Mouse (Mus musculus) liver, embryonic 14.5 days (tissue): Measurements from ENCODE around the gene Nudt8. TPM values are rescaled to one million over a fixed set of nuclear protein-coding genes. Genes with fewer than 3 reads are reported as not detected.

Experiments
- ATAC-seq: fragments of 200-750 bp; cut with Nextera tagmentation; 2 replicates; pipeline ENCODE4 v1.8.0; 2017; ENCODE audit warnings: moderate number of reproducible peaks, mild to moderate bottlenecking, moderate library complexity; ENCODE audit not compliant: insufficient read depth
- DNase-seq, 3 experiments: peaks; one replicate each; pipeline ENCODE4 v3.0.0-alpha.2; 2012 to 2013; ENCODE audit warnings: low read depth in 3 of 3, low spot score in 3 of 3
- H3K27ac ChIP-seq: fragments of 300-500 bp; sonication (generic); 2 replicates; pipeline ENCODE4 v1.5.1; 2014; ENCODE audit warnings: moderate library complexity, mild to moderate bottlenecking, control low read depth, inconsistent platforms
- H3K27me3 ChIP-seq: fragments of 300-500 bp; sonication (generic); 2 replicates; pipeline ENCODE4 v1.6.1; 2014; ENCODE audit warnings: mild to moderate bottlenecking, low read length, moderate library complexity; ENCODE audit not compliant: control insufficient read depth, insufficient read depth
- H3K36me3 ChIP-seq: fragments of 300-500 bp; sonication (generic); replicated peaks from 2 replicates; pipeline ENCODE4 v1.6.1; 2014; ENCODE audit warnings: low read depth; ENCODE audit not compliant: control insufficient read depth, insufficient read depth
- H3K4me1 ChIP-seq, 2 experiments: fragments of 200-500 bp in 1 of 2; fragments of 300-500 bp in 1 of 2; sonication (generic) in 1 of 2; replicated peaks; 2 replicates each; pipeline ENCODE4 v1.6.1; 2012 to 2014; ENCODE audit warnings: antibody characterized with exemption in 1 of 2, inconsistent platforms in 1 of 2, low read length in 1 of 2; ENCODE audit not compliant: control insufficient read depth in 2 of 2, insufficient read depth in 2 of 2
- H3K4me2 ChIP-seq: fragments of 300-500 bp; sonication (generic); 2 replicates; pipeline ENCODE4 v1.6.1; 2014; ENCODE audit warnings: low read depth, mild to moderate bottlenecking, control low read depth, moderate library complexity
- H3K4me3 ChIP-seq, 2 experiments: fragments of 200-500 bp in 1 of 2; fragments of 300-500 bp in 1 of 2; sonication (generic) in 1 of 2; 2 replicates each; pipeline ENCODE4 v1.5.1; 2012 to 2014; ENCODE audit warnings: low read depth in 2 of 2, low read length in 2 of 2, mild to moderate bottlenecking in 2 of 2, control low read depth in 1 of 2, inconsistent platforms in 1 of 2, moderate library complexity in 1 of 2; ENCODE audit not compliant: insufficient read depth in 1 of 2
- H3K9ac ChIP-seq: fragments of 300-500 bp; sonication (generic); replicated peaks from 2 replicates; pipeline ENCODE4 v1.6.1; 2014; ENCODE audit warnings: mild to moderate bottlenecking, control low read depth, moderate library complexity
- H3K9me3 ChIP-seq: fragments of 300-500 bp; sonication (generic); 2 replicates; pipeline ENCODE4 v1.6.1; 2016; ENCODE audit warnings: low read length, mixed read lengths; ENCODE audit not compliant: control insufficient read depth
- CTCF ChIP-seq: IDR thresholded peaks from 2 replicates; pipeline ENCODE4 v1.5.1; 2016; ENCODE audit warnings: antibody characterized with exemption, low read depth, control low read depth
- EP300 ChIP-seq: IDR thresholded peaks from 2 replicates; pipeline ENCODE4 v1.6.1; 2016; ENCODE audit warnings: antibody characterized with exemption, low read depth
- WGBS: fragments of 180-500 bp; shearing (Covaris S2); extraction: QIAGEN DNeasy Blood & Tissue Kit; methylation state at CpG from one replicate; pipeline ENCODE4 v1.1.7; 2014; ENCODE audit not compliant: insufficient replicate concordance; 5-methylcytosine and 5-hydroxymethylcytosine counted together
- polyA plus RNA-seq, 2 experiments: library from polyadenylated mRNA; depleted of rRNA in 1 of 2; stranded (reverse) in 1 of 2; unstranded in 1 of 2; fragments of >200 nt; fragmentation: Nextera tagmentation in 1 of 2; extraction: Ambion mirVana in 1 of 2; gene quantifications; 2 replicates each; pipeline versions ENCODE4 v1.2.1 to v1.2.3; 2012 to 2014

Nudt8 gene
- polyA plus RNA-seq, 2 experiments: 2.9 to 14.2 TPM

DNA sequence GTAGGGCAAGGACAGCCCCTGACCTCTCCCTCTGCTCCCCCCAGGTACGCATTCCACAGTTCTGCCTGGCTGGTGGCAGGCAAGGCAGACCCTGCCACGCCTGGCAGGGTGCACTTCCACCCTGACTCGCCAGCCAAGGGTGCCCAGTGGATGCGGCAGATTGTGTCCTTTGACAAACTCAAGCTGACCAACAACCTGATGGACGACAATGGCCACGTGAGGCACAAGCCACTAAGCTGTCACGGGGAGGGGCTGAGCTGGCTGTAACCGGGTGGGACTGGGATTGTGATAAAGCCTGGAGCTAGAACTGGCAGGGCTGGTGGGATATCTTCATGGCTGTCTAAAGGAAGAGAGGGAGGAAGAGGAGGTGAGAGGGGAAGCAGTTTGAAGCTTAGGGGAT lies 3.1 kb upstream of the Nudt8 start:
- Histone ChIP-seq H3K4me3 (no peak overlapping the region), H3K36me3 (no peaks in the 10 kb centered on the region), H3K9me3 (no peaks in the 10 kb centered on the region), H3K9ac (no peak overlapping the region), H3K27me3 (no peaks in the 10 kb centered on the region), H3K4me2 (no peak overlapping the region), H3K27ac (no peak overlapping the region), H3K4me1 (peaks cover 2 to 12% of the 10 kb centered on the region in 2 experiments; a peak in 2 of 4 replicates)
- 58% methylated on average over 8 of the region's 8 CpGs for WGBS
- ATAC-seq (no peak), DNase-seq (no peak)
- TF ChIP-seq CTCF (no peak), EP300 (no peak)

DNA sequence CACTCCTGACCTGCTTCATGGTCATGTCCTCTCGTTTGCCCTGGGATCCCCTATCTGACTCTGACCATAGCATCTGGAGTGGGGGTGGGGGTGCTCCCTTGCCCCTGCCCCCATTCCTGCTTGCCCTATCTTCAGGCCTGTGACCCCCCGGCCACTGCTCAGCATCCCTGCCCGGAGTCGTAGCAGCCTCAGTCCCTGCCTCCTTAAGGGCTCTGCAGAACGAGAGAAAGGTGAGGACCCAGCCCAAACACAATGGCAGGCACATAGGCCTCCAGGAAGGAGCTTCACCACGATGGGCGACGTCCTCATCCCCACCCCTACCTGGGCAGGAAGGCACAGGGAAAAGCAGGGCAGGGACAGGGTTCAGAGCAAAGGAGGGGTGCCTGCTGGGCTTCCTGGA lies 2.0 kb upstream of the Nudt8 start:
- no peak overlapping the region for H3K4me3 ChIP-seq
- H3K36me3 ChIP-seq: no peaks in the 10 kb centered on the region
- no peak overlapping the region for H3K4me2 ChIP-seq
- WGBS: 59% methylated on average over 8 of the region's 8 CpGs
- ATAC-seq (no peak), DNase-seq (no peak)
- no peaks in the 10 kb centered on the region for H3K27me3 ChIP-seq
- no peak overlapping the region for H3K27ac ChIP-seq
- TF ChIP-seq EP300: no peak
- no peak for TF ChIP-seq CTCF
- H3K9ac ChIP-seq: no peak overlapping the region
- H3K9me3 ChIP-seq: no peaks in the 10 kb centered on the region
- peaks cover 2 to 12% of the 10 kb centered on the region in 2 experiments; a peak in 2 of 4 replicates for H3K4me1 ChIP-seq

GRCm38 (mm10) chr19:3999121-3999730 lies 1.2 kb upstream of the Nudt8 start:
- Histone ChIP-seq H3K27me3 (no peaks in the 10 kb centered on the region), H3K9ac (no peak overlapping the region; the same call in 1 of the 2 replicates), H3K36me3 (no peaks in the 10 kb centered on the region), H3K4me3 (no peak overlapping the region; a peak in 2 of 4 replicates), H3K27ac (no peak overlapping the region), H3K9me3 (no peaks in the 10 kb centered on the region), H3K4me2 (peak overlapping the region; percentile 72), H3K4me1 (peaks cover 2 to 10% of the 10 kb centered on the region in 2 experiments; a peak in 2 of 4 replicates)
- no peak for ATAC-seq
- 61% methylated on average over 9 of the region's 9 CpGs for WGBS
- no peak for TF ChIP-seq CTCF
- TF ChIP-seq EP300: no peak
- DNase-seq: no peak

- ATAC-seq: peak; percentile 15; the same call in 1 of the 2 replicates
Observed at GRCm38 (mm10) chr19:4000949-4001525, 657 bp downstream of the Nudt8 start.

GRCm38 (mm10) chr19:4001752-4002151 lies 1.4 kb downstream of the Nudt8 start:
- DNase-seq: no peak
- no peak overlapping the region for H3K9ac ChIP-seq
- H3K36me3 ChIP-seq: peaks cover 3% of the 10 kb centered on the region
- H3K4me3 ChIP-seq: no peak overlapping the region
- H3K27me3 ChIP-seq: no peaks in the 10 kb centered on the region
- H3K4me2 ChIP-seq: no peak overlapping the region
- TF ChIP-seq CTCF (no peak), EP300 (no peak)
- no peaks in the 10 kb centered on the region for H3K9me3 ChIP-seq
- WGBS: 80% methylated on average over 5 of the region's 5 CpGs
- H3K4me1 ChIP-seq: peaks cover 2 to 10% of the 10 kb centered on the region in 2 experiments; a peak in 2 of 4 replicates
- no peak overlapping the region for H3K27ac ChIP-seq
- ATAC-seq: no peak

More at GRCm38 (mm10) chr19:4000949-4001525, 657 bp downstream of the Nudt8 start:
- no peak for DNase-seq
- H3K27me3 ChIP-seq: no peaks in the 10 kb centered on the region
- H3K4me3 ChIP-seq: peak overlapping the region; percentile 70 to 75
- peak overlapping the region; percentile 77 for H3K9ac ChIP-seq
- no peaks in the 10 kb centered on the region for H3K9me3 ChIP-seq
- peaks cover 2% of the 10 kb centered on the region; the same call in 1 of the 2 replicates for H3K36me3 ChIP-seq
- WGBS: 24% methylated on average over 17 of the region's 17 CpGs
- H3K4me2 ChIP-seq: peak overlapping the region; percentile 72
- peaks cover 2 to 10% of the 10 kb centered on the region in 2 experiments; a peak in 2 of 4 replicates for H3K4me1 ChIP-seq
- H3K27ac ChIP-seq: peak overlapping the region; percentile 82
- TF ChIP-seq CTCF: no peak
- TF ChIP-seq EP300: no peak
